Mouse (Mus musculus) kidney, postnatal 0 days (tissue): ENCODE data around the gene Fgfr2. TPM values are rescaled to one million over a fixed set of nuclear protein-coding genes. Genes with fewer than 3 reads are reported as not detected.

ENCODE experiments used
- ATAC-seq: fragments of 200-750 bp; cut with Nextera tagmentation; replicated peaks from 2 replicates; pipeline ENCODE4 v1.8.0; 2017; ENCODE audit warnings: low read depth, moderate number of reproducible peaks, moderate TSS enrichment, moderate library complexity; ENCODE audit not compliant: low FRiP score
- DNase-seq: peaks from one replicate; pipeline ENCODE4 v3.0.0-alpha.2; 2016; ENCODE audit warnings: low spot score
- H3K27ac ChIP-seq: fragments of 300-500 bp; sonication (generic); 2 replicates; pipeline ENCODE4 v1.5.1; 2014; ENCODE audit warnings: mild to moderate bottlenecking
- H3K27me3 ChIP-seq: fragments of 300-500 bp; sonication (generic); 2 replicates; pipeline ENCODE4 v1.6.1; 2014; ENCODE audit warnings: low read length, mixed read lengths; ENCODE audit not compliant: insufficient read depth
- H3K36me3 ChIP-seq: fragments of 300-500 bp; sonication (generic); 2 replicates; pipeline ENCODE4 v1.6.1; 2014; ENCODE audit warnings: low read length, mixed read lengths; ENCODE audit not compliant: insufficient read depth
- H3K4me1 ChIP-seq: fragments of 300-500 bp; sonication (generic); replicated peaks from 2 replicates; pipeline ENCODE4 v1.6.1; 2014; ENCODE audit warnings: antibody characterized with exemption, low read length, mixed read lengths; ENCODE audit not compliant: insufficient read depth
- H3K4me2 ChIP-seq: fragments of 300-500 bp; sonication (generic); 2 replicates; pipeline ENCODE4 v1.6.1; 2014; ENCODE audit warnings: mild to moderate bottlenecking, low read length, moderate library complexity, mixed read lengths
- H3K4me3 ChIP-seq: fragments of 300-500 bp; sonication (generic); replicated peaks from 2 replicates; pipeline ENCODE4 v1.5.1; 2014; ENCODE audit warnings: low read depth, low read length
- H3K9ac ChIP-seq: fragments of 300-500 bp; sonication (generic); 2 replicates; pipeline ENCODE4 v1.6.1; 2014; ENCODE audit warnings: low read depth, low read length
- H3K9me3 ChIP-seq: fragments of 300-500 bp; sonication (generic); replicated peaks from 2 replicates; pipeline ENCODE4 v1.6.1; 2016; ENCODE audit warnings: low read length, inconsistent platforms, mixed read lengths
- CTCF ChIP-seq: IDR thresholded peaks from 2 replicates; pipeline ENCODE4 v1.5.1; 2016; ENCODE audit warnings: antibody characterized with exemption, low read depth, mild to moderate bottlenecking, moderate library complexity
- WGBS: fragments of 180-500 bp; shearing (Covaris S2); extraction: QIAGEN DNeasy Blood & Tissue Kit; methylation state at CpG from one replicate; pipeline ENCODE4 v1.1.7; 2014; 5-methylcytosine and 5-hydroxymethylcytosine counted together
- polyA plus RNA-seq: library from polyadenylated mRNA; unstranded; fragments of >200 nt; fragmentation: Nextera tagmentation; extraction: Ambion mirVana; gene quantifications from 2 replicates; pipeline ENCODE4 v1.2.1, GENCODE M21; 2015

The Fgfr2 gene
- polyA plus RNA-seq, 1 experiment from 2014 or later: 79.8 TPM

GRCm38 (mm10) chr7:133162131-133162530, 39.0 kb upstream of the Fgfr2 start:
- Histone ChIP-seq H3K4me1 (no peaks in the 10 kb centered on the region; the same call in none of the 2 replicates), H3K36me3 (no peaks in the 10 kb centered on the region), H3K9ac (no peak overlapping the region), H3K9me3 (no peaks in the 10 kb centered on the region), H3K27me3 (no peaks in the 10 kb centered on the region), H3K4me3 (no peak overlapping the region), H3K4me2 (no peak overlapping the region), H3K27ac (peak overlapping the region; percentile 73; the same call in 1 of the 2 replicates)
- ATAC-seq (peak; percentile 29; the same call in 1 of the 2 replicates), DNase-seq (peak; percentile 24)
- TF ChIP-seq CTCF: no peak
- WGBS: 53% methylated on average over 2 of the region's 2 CpGs

DNA sequence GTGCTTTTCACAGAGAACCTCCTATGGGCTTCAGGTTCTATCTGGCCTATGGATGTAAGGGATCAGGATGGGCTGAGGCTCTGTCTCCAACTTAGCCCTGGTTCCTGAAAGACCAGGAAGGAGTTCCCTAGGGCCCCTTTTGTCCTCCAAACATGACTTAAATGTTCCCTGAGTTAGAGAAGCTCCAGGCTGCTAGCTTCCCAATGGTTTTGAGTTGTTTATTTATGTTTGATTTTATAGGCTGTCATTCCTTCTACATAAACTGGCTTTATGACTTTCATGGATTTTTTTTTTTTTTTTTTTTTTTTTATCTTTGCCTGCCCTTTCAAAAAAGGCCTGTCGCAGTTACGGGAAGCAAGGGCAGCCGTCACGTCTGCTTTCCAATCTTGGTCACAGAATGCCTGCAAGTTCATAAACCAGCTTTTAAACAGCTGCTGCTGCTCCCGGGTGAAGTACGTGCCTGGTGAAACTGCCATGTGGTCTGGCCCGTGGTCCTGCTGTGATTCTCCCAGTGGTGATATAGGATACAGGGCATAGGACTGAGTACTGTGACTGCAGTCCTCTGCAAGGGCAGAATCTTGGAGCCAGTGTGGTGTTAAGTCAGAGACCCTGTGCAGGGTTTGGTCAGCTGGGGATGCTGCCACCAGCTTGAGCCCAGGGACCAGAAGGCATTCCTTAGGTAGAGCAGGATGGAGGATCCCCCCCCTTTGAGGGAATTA, 38.4 kb upstream of the Fgfr2 start:
- H3K27me3 ChIP-seq: no peaks in the 10 kb centered on the region
- no peak overlapping the region for H3K9ac ChIP-seq
- no peak overlapping the region for H3K4me2 ChIP-seq
- no peaks in the 10 kb centered on the region; the same call in none of the 2 replicates for H3K4me1 ChIP-seq
- no peak for TF ChIP-seq CTCF
- H3K27ac ChIP-seq: peak overlapping the region; percentile 73
- 46% methylated on average over 7 of the region's 7 CpGs for WGBS
- DNase-seq (peak; percentile 76), ATAC-seq (peak; percentile 8; the same call in 1 of the 2 replicates)
- H3K9me3 ChIP-seq: no peaks in the 10 kb centered on the region
- no peak overlapping the region for H3K4me3 ChIP-seq
- H3K36me3 ChIP-seq: no peaks in the 10 kb centered on the region

GRCm38 (mm10) chr7:133159519-133159918, 36.4 kb upstream of the Fgfr2 start:
- H3K36me3 ChIP-seq: no peaks in the 10 kb centered on the region
- no peak for DNase-seq
- 90% methylated on average over 3 of the region's 3 CpGs for WGBS

GRCm38 (mm10) chr7:133155621-133156020, 32.5 kb upstream of the Fgfr2 start:
- Histone ChIP-seq H3K9me3 (no peaks in the 10 kb centered on the region), H3K36me3 (no peaks in the 10 kb centered on the region), H3K4me1 (no peaks in the 10 kb centered on the region), H3K4me3 (no peak overlapping the region), H3K27ac (no peak overlapping the region), H3K9ac (no peak overlapping the region), H3K27me3 (no peaks in the 10 kb centered on the region), H3K4me2 (no peak overlapping the region)
- WGBS: 75% methylated on average over 12 of the region's 12 CpGs
- ATAC-seq: no peak
- no peak for TF ChIP-seq CTCF
- no peak for DNase-seq

More at GRCm38 (mm10) chr7:133159519-133159918, 36.4 kb upstream of the Fgfr2 start:
- no peak overlapping the region for H3K27ac ChIP-seq
- ATAC-seq: no peak
- no peak overlapping the region for H3K9ac ChIP-seq
- H3K9me3 ChIP-seq: no peaks in the 10 kb centered on the region
- no peak overlapping the region for H3K4me3 ChIP-seq
- H3K27me3 ChIP-seq: no peaks in the 10 kb centered on the region
- no peak for TF ChIP-seq CTCF
- H3K4me2 ChIP-seq: no peak overlapping the region
- no peaks in the 10 kb centered on the region; the same call in none of the 2 replicates for H3K4me1 ChIP-seq

DNA sequence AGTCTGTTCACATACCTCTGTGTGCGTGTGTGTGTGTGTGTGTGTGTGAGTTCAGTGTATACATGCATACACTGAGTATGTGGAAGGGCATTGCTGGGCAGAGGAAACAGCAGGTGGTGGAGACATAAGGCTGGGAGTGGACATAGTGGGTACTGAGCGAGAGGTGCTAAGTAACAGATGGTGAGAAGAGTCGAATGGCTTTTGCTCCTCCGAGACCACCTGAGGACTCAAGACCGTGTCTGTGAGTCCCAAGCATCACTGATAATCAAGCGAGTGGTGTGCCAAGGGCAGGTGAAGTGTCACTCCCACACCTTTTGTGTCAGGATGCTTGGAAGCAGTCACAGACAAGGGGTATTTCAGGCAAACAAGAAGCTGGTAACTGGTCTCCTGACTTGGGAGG, 31.7 kb upstream of the Fgfr2 start:
- WGBS: 71% methylated on average over 6 of the region's 6 CpGs
- Histone ChIP-seq H3K27me3 (no peaks in the 10 kb centered on the region), H3K27ac (no peak overlapping the region), H3K4me2 (no peak overlapping the region), H3K4me3 (no peak overlapping the region), H3K4me1 (no peaks in the 10 kb centered on the region), H3K9me3 (no peaks in the 10 kb centered on the region), H3K9ac (no peak overlapping the region), H3K36me3 (no peaks in the 10 kb centered on the region)
- DNase-seq (no peak), ATAC-seq (no peak)
- TF ChIP-seq CTCF: no peak

DNA sequence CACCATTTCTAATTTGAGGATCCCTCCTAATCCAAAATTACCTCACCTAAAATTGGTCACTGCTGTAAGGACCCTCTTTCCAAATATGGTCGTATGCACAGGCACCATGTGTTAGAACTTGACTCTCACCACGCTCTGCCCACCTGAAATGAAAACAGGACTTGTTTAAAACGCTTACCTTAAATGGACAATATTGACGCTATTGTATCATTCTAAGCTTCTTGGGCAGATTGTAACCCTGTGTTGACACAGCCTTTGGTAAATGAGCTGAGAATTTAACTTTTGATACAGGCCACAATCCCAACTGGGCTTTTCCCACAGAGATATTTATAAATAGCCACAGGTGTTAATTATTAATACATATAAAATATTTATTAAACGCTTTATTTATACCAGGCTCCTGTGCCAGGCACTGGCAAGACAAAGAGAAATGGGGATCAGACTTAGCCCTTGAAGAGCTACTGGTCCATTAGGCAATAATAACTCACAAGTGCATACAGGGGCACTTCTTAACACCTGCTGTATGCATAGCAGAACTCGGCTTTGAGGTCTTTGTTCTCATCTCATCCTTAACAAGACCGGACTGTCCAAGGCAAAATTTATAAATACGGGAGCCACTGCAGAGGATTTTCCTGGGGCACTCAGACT, 16.7 kb upstream of the Fgfr2 start:
- Histone ChIP-seq H3K27ac (no peak overlapping the region), H3K4me1 (no peaks in the 10 kb centered on the region), H3K9ac (no peak overlapping the region), H3K9me3 (no peaks in the 10 kb centered on the region), H3K27me3 (no peaks in the 10 kb centered on the region), H3K4me2 (no peak overlapping the region), H3K4me3 (no peak overlapping the region), H3K36me3 (no peaks in the 10 kb centered on the region)
- ATAC-seq: no peak
- DNase-seq: no peak
- no peak for TF ChIP-seq CTCF
- WGBS: 82% methylated on average over 8 of the region's 8 CpGs
